Mouse (Mus musculus) stomach, postnatal 0 days (tissue): ENCODE data around the gene Erh.

ENCODE experiments used
- CTCF ChIP-seq: IDR thresholded peaks from 2 replicates; pipeline ENCODE4 v1.5.1; 2016; ENCODE audit warnings: antibody characterized with exemption, low read depth, mild to moderate bottlenecking, moderate library complexity
- EP300 ChIP-seq: optimal IDR thresholded peaks from 2 replicates; pipeline ENCODE3; 2016; ENCODE audit warnings: antibody characterized with exemption

- TF ChIP-seq EP300 = no peak
- peak; percentile 66 for TF ChIP-seq CTCF
These were observed 59.2 kb downstream of the Erh start for GRCm38 (mm10) chr12:80584973-80585372.
